Mouse (Mus musculus): ENCODE data around the gene Gm28038.

Gene Gm28038

DNA sequence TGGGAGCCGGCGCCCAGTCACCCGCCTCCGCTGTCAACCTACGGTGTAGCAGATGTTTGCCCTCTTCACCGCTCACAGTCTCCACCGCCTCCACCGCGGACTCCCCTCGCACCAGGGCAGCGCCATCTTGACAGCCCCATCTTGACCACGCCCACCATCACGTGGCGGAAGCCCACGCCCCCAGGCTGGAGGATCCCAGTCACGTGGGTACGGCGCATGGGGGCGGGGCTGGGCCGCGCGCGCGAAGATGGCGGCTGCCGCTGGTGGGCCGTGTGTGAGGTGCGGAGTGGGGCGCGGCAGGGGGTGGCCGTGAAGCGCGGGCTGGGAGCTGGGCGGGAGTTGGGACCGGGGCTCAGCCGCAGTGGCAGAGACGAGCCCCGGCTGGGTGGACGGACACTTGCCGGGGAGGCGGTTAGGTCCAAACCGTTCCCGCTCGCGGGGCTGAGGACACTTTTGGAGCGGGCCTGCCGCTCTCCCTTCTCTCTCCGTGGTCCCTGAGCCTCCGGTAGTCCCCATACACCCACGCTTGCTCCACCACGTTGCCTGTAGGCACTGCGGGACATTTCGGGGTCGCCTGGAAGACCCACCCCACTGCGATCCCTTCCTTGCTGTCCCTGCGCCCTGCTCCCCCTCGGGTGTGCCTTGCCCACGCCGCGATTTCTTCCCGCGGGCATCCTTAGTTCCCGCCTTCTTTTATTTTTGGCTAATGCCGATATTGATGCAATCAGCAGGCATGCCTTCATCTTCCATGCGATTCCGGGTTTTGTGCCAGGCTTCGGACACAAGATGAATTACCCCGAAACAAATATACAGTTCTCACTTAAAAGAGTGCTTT lies 5.6 kb downstream of the Gm28038 start, which contains the start of the genes Dolk and Nup188:
Gene Dolk, minus strand, starts transcription at position 143 of the 835 bp plus-strand sequence.
Gene Nup188, plus strand, starts transcription at position 206 of the 835 bp plus-strand sequence.
- peak; percentile 96 to 98 for DNase-seq

DNA sequence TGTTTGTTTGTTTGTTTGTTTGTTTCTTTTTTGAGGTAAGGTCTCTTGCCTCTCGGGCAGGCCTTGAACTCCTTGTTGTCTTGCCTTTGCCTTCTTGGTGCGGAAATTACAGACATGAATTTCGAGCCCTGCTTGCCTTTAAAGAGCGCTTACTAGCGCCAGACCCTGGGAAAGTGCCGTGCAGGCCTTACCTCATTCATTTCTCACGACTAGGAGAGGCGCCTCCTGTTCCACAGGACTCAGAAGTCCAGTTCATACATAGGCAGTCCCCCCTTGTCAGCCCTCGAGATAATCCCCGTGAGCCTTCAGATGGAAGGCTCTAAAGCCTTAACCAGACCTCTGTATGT lies 6.2 kb downstream of the Gm28038 start:
- peak; percentile 21 to 29 for DNase-seq

DNA sequence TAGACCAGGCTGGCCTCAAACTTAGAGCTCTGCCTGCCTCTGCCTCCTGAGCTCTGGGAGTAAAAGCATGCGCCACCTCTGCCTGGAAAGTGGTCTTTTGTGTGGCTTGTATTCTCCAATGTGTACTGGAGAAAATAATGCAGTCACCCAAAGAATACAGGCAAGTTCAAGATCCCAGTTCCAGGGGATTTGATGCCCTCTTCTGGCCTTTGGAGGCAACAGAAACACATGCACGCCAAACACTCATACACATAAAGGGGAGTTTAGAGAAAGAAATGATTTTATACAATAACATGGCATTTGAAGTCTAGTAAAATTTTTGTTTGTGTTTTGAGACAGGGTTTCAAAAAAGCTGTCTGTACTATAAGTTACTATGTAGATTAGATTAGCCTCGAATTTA lies 18.7 kb downstream of the Gm28038 start:
- DNase-seq, result no peak

DNA sequence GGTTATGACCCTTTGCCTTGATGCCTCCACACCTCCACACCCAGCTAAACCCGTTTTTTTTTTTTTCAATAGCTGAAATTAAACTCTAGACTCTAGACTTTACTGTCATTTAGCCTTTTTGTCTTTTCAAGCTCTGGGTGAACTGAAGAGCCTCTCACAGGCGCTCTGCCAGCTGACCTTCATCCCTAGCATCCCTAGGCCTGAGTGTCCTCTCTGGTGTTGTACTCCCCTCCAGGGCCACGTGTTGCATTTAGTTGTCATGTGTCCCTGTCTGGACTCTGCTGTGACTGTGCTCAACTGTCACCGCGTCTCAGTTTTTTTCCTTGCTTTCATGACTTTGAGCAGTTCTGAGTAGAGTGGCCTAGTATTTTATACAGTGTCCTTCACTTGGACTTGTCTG lies 19.1 kb downstream of the Gm28038 start:
- no peak for DNase-seq

DNA sequence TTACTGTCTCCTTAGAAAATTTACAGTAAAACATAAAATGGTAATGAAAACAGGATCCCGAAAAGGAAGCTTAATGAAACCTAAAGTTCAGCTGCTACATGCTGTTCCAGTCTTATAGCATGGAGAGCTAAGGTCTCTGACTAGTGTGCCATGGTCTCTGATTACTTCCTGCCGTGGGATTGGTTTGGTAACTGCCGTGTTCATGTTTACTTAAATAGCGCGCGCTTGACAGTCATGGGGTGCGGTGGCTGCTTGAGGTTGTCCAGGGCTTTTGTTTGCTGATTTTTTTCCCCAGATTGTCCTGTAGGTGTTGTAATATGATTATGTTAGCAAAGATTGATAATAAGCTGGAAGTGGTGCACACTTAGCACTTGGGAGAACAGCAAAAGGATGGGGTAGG lies 25.2 kb downstream of the Gm28038 start:
- no peak for DNase-seq

GRCm38 (mm10) chr2:30309351-30309750 lies 28.5 kb downstream of the Gm28038 start:
- DNase-seq, result no peak

GRCm38 (mm10) chr2:30311481-30311880 lies 30.6 kb downstream of the Gm28038 start:
- DNase-seq, result no peak

- DNase-seq, result no peak
Measured at GRCm38 (mm10) chr2:30316136-30316535, 35.3 kb downstream of the Gm28038 start.

- no peak for DNase-seq
Measured at GRCm38 (mm10) chr2:30316955-30317354, 36.1 kb downstream of the Gm28038 start.

- DNase-seq, result no peak
Measured at GRCm38 (mm10) chr2:30319260-30319659, 38.4 kb downstream of the Gm28038 start.

- no peak for DNase-seq
Measured at GRCm38 (mm10) chr2:30323111-30323510, 42.3 kb downstream of the Gm28038 start.

DNA sequence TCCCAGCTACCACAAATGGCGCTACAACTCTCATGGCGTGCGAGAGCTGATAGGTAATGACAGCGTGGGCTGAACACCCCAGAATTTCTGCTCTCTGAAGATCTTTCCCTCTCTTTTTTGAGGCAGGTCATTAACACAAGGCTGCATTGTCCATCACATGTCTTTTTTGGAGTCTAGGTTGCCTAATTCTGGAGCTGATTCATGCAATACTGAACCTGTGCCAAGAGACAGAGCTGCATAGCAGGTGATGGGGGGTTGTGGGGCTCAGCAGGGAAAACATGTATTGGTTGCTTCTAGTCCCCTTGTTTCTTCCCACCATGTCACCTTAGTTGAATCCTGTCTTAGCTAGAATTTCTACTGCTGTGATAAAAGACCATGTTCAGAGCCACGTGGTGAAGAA lies 44.5 kb downstream of the Gm28038 start:
- DNase-seq, result no peak

GRCm38 (mm10) chr2:30327276-30327675 lies 46.4 kb downstream of the Gm28038 start:
- DNase-seq, result no peak

DNA sequence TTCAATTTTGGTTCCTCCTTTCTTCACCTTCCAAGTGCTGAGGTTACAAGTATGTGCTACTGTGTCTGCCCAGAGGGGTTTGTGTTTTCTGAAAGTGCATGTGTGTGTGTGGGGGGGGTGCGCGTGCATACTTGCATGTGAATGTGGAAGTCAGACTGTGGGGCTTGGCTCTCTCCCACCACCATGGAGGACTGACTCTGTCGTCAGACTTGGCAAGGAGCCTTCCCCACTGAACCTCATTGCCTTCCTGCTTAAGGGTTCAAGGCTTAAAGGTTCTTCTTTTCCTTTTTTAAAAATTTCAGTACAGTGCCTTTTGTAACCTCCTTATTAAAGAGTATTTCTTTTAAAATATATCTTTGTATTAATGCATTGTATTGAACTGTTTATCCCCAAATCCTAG lies 47.9 kb downstream of the Gm28038 start:
- DNase-seq, result no peak

- no peak for DNase-seq
Measured at GRCm38 (mm10) chr2:30335324-30335723, 54.5 kb downstream of the Gm28038 start.

- no peak for DNase-seq
Measured at GRCm38 (mm10) chr2:30336174-30336915, 55.5 kb downstream of the Gm28038 start.

DNA sequence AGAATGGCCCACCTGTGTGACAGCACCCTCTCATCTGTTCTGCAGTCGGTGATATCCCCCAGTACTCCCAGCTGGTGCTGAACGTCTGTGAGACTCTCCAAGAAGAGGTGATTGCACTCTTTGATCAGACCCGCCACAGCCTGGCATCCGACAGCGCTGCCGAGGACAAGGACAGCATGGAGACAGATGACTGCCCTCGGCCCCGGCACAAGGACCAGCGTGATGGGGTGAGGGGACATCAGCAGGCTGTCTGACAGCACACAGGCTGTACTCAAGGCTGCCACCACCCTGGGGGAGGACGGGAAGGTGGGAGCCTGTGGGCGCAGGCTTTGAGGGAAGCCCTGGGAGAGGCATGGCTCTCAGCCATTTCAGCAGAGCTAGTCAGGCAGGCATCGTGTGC lies 56.3 kb downstream of the Gm28038 start:
- no peak for DNase-seq

DNA sequence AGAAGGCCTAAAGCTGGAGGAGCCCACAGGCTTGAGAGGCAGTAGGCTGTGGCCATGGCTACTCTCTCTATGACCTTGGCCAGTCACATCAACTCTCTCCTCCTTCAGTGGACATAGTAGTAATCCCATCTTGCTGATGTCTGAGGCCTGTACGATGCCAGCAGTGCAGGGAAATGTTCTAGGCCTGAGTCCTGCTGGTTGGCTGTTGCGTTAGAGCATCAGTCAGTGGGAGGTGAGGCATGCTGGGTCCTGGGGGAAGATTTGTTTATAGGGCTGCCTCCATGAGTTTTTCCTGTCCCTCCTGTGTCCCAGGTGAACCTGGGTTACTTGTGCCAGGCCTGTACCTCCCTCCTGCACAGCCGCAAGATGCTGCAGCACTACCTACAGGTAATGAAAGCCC lies 61.2 kb downstream of the Gm28038 start:
- no peak for DNase-seq

GRCm38 (mm10) chr2:30342544-30342943 lies 61.7 kb downstream of the Gm28038 start:
- DNase-seq, result no peak

GRCm38 (mm10) chr2:30343601-30344137 lies 62.8 kb downstream of the Gm28038 start:
- no peak for DNase-seq

DNA sequence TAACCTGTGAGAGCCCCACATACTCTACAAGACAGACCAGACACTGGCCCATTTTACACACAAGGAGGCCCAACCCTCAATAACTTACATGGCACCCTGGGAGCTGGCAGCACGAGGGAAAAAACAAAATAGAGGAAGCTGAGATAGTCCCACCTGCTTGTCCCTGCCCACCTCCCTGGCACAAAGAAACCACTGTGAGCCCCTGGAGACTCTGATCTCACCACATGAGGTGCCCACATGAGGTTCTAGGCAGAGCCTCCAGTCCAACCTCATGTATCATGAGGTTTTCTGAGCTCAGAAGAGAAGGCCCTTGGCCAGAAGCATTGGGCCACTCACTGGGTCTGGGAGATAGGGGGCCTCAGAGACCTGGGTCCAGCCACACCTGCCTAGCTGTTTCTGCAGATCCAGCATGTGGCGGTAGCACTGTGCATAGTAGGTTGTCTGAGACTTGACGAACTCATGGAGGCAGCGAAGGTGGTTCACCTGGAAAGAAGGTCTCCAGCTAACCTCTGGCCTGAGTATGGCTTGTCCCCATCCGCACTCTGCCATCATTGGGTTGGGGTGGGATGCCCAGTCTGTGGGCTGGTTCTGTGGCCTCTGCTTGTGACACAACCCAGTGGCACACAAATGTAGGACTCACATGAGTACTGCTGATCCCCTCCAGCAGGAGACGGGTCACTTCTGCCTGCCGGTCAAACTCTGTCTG lies 65.3 kb downstream of the Gm28038 start:
- DNase-seq, result no peak

DNA sequence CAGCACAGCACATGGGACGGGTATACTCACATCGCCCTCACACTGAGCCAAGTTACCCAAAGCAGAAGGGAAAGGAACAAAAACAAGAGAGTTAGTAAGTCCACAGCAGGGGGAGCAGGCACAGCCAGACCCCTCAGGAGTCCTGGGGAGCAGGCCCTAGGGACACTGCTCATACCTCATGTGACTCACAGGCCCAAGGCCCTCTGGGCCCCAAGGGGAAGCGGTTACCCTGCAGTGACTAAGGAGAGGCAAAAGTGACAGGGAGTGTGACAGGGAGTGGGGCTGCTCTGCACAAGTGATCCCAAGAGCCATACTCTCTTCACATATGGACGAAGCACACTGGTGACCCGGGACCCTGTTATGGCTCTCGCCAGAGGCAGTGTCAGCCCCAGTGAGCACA lies 68.4 kb downstream of the Gm28038 start:
- DNase-seq, result no peak

Data from thymus, postnatal 36 days (tissue).